Mouse (Mus musculus) ES-E14 (cell line): ENCODE measurements around the gene Zdhhc14. TPM values are rescaled to one million over a fixed set of nuclear protein-coding genes. Genes with fewer than 3 reads are reported as not detected.

Experiments
- DNase-seq: peaks from one replicate; pipeline ENCODE4 v3.0.0-alpha.2; 2013; ENCODE audit warnings: low read depth, low spot score
- H3K27ac ChIP-seq: 2 replicates; pipeline ENCODE4 v1.5.1; 2012; ENCODE audit warnings: low read depth, mild to moderate bottlenecking, low read length, moderate library complexity, mixed read lengths; ENCODE audit not compliant: poor library complexity, insufficient read depth, severe bottlenecking
- H3K36me3 ChIP-seq: 2 replicates; pipeline ENCODE4 v1.6.1; 2012; ENCODE audit warnings: mild to moderate bottlenecking, low read length, moderate library complexity, mixed read lengths; ENCODE audit not compliant: control insufficient read depth, poor library complexity, insufficient read depth, severe bottlenecking
- H3K4me1 ChIP-seq, 2 experiments: fragments of 150-350 bp in 1 of 2; sonication (generic) in 1 of 2; 2 replicates each; pipeline ENCODE4 v1.6.1; 2012; ENCODE audit warnings: low read length in 2 of 2, mild to moderate bottlenecking in 1 of 2, mixed read lengths in 1 of 2; ENCODE audit not compliant: control insufficient read depth in 2 of 2, insufficient read depth in 2 of 2, poor library complexity in 1 of 2
- H3K4me3 ChIP-seq, 2 experiments: fragments of 150-350 bp in 1 of 2; sonication (generic) in 1 of 2; 2 replicates each; pipeline ENCODE4 v1.5.1; 2012; ENCODE audit warnings: low read length in 2 of 2, low read depth in 1 of 2, mild to moderate bottlenecking in 1 of 2, mixed read lengths in 1 of 2; ENCODE audit not compliant: insufficient read depth in 1 of 2, poor library complexity in 1 of 2, severe bottlenecking in 1 of 2
- H3K9ac ChIP-seq: 2 replicates; pipeline ENCODE4 v1.6.1; 2012; ENCODE audit warnings: low read depth, mild to moderate bottlenecking, low read length, mixed read lengths; ENCODE audit not compliant: poor library complexity, insufficient read depth, severe bottlenecking
- H3K9me3 ChIP-seq: fragments of 150-350 bp; sonication (generic); 2 replicates; pipeline ENCODE4 v1.6.1; 2012; ENCODE audit warnings: low read depth, mild to moderate bottlenecking, low read length; ENCODE audit not compliant: control insufficient read depth, insufficient read depth
- CHD2 ChIP-seq: IDR thresholded peaks from 2 replicates; pipeline ENCODE4 v1.6.1; 2014; ENCODE audit warnings: mild to moderate bottlenecking, low read depth, low read length, inconsistent platforms
- HCFC1 ChIP-seq: IDR thresholded peaks from 2 replicates; pipeline ENCODE4 v1.6.1; 2012; ENCODE audit warnings: low read length, inconsistent platforms, borderline replicate concordance; ENCODE audit not compliant: insufficient read depth
- MAFK ChIP-seq: IDR thresholded peaks from 2 replicates; pipeline ENCODE4 v1.6.1; 2014; ENCODE audit warnings: mild to moderate bottlenecking, low read depth, low read length, inconsistent platforms; ENCODE audit not compliant: insufficient read depth
- ZC3H11A ChIP-seq: IDR thresholded peaks from 2 replicates; pipeline ENCODE4 v1.6.1; 2012; ENCODE audit warnings: low read depth, mild to moderate bottlenecking, inconsistent platforms, low read length, borderline replicate concordance
- ZNF384 ChIP-seq: IDR thresholded peaks from 2 replicates; pipeline ENCODE4 v1.6.1; 2012; ENCODE audit warnings: low read depth, low read length, inconsistent platforms
- in situ Hi-C, 2 experiments: fragments of 600-800 bp; cut with MboI; formaldehyde crosslinking; loops; one replicate each; pipeline ENCODE4 v1.15.1; 2025; ENCODE audit warnings: low sequenced_read_pairs in 2 of 2, inconsistent platforms in 1 of 2; ENCODE audit not compliant: unreplicated experiment in 2 of 2
- total RNA-seq: library from RNA; depleted of rRNA; stranded (reverse); fragments of 300-350 nt; gene quantifications from 2 replicates; pipeline ENCODE4 v1.2.3, GENCODE M21; 2012

Zdhhc14 gene
- total RNA-seq, 1 experiment, result 0.76 TPM

DNA sequence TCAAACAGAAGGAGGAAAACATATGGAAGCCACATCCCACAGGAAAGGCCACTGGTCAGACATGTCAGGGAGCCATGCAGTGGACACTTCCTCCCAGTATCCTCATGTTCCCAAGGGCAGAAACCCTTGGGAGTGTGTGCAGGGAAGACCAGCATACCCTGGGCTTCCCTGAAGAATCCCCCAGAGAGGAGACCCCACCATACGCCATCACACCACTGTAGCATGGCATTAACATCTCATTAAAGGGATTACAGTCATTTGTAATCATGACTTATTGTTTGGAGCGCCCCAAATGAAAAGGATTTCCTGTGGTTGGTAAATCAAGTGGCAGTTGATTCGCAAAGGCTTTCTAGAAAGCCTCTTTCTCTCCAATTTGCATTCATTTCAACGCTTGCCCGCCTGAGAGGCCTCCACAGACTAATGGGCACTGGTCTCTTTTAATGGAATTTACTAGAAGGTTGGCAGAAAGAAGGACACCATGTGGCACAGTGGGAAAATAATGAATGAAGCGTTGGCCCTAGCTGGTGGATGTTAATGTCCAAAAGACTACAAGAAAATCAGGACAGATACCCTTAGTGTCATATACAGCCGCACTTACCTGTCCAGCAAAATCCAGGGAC, 226.5 kb downstream of the Zdhhc14 start:
- DNase-seq, result no peak
- Histone ChIP-seq H3K4me1 (no peaks in the 10 kb centered on the region), H3K36me3 (no peaks in the 10 kb centered on the region), H3K9ac (no peak overlapping the region), H3K4me3 (no peak overlapping the region), H3K9me3 (no peaks in the 10 kb centered on the region), H3K27ac (no peak overlapping the region)
- TF ChIP-seq ZNF384 (no peak), CHD2 (no peak), HCFC1 (no peak), ZC3H11A (no peak), MAFK (no peak)
- in situ Hi-C loops, result no loop called here

GRCm38 (mm10) chr17:5722802-5723201, 230.4 kb downstream of the Zdhhc14 start:
- Histone ChIP-seq H3K27ac (no peak overlapping the region), H3K4me1 (no peaks in the 10 kb centered on the region), H3K36me3 (no peaks in the 10 kb centered on the region), H3K4me3 (no peak overlapping the region), H3K9me3 (no peaks in the 10 kb centered on the region), H3K9ac (no peak overlapping the region)
- TF ChIP-seq CHD2 (no peak), ZC3H11A (no peak), MAFK (no peak), ZNF384 (no peak), HCFC1 (no peak)
- in situ Hi-C loops, result loop anchor here in 1 of 2 experiments (10.0 kb wide), 1 partner anchor 288 kb away; no protein-coding TSS in a partner anchor
- DNase-seq, result no peak

DNA sequence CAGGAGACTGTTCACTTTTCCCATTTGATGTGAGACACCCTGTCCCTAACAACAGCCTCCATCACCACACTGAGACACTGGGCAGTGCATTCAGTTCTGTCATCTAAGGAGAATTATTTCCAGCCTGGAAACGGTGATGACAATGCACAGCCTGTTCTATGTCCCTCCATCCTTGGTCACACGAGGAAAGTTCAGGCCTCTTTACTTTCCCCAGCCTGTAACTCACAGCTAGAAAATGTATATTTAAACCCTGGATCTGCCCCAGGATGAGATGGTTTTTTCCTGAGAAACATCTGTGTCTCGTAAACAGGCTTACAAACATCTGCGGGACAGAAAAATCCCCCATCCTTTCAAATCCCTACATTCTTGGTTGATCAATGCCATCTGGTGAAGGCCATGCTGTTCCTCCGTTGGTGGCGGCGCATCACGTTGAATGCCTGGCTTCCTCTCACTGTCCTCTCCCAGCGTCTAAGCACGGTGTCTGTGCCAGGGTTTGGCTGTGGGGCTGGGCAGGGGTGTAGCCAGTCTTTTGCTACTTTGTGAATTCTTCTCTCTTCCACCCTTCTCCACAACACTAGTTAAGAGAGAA, 231.3 kb downstream of the Zdhhc14 start:
- Histone ChIP-seq H3K4me3 (no peak overlapping the region), H3K36me3 (no peaks in the 10 kb centered on the region), H3K9me3 (no peaks in the 10 kb centered on the region), H3K4me1 (no peaks in the 10 kb centered on the region), H3K9ac (no peak overlapping the region), H3K27ac (no peak overlapping the region)
- TF ChIP-seq HCFC1 (no peak), ZC3H11A (no peak), CHD2 (no peak), ZNF384 (no peak), MAFK (no peak)
- in situ Hi-C loops, result loop anchor here in 1 of 2 experiments (10.0 kb wide), 1 partner anchor 289 kb away; no protein-coding TSS in a partner anchor
- DNase-seq, result no peak

DNA sequence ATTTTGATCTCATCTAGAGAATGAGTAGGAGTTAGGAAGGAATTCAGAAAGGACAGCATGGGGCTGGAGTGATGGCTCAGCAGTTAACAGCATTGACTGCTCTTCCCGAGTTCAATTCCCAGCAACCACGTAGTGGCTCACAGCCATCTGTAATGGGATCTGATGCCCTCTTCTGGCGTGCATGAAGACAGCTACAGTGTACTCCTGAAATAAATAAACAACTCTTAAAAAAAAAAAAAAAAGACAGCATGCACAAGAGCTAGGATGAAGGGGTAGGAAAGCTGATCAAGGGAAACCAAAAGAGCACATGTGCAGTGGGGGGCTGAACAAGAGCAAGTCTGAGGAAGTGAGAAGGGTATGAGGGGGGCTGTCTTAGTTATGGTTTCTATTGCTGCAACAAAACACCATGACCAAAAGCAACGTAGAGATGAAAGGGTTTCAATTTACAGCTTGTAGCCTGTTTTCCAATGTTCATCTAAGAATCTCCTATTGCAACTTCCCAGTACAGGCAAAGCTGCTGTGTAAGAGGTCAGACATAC, 237.3 kb downstream of the Zdhhc14 start:
- TF ChIP-seq ZNF384 (peak; percentile 38; the same call in 1 of the 2 replicates), ZC3H11A (no peak)
- in situ Hi-C loops, result loop anchor here in 1 of 2 experiments (10.0 kb wide), 1 partner anchor 295 kb away; no protein-coding TSS in a partner anchor

More for the DNA sequence above, 237.3 kb downstream of the Zdhhc14 start:
- H3K27ac ChIP-seq, result no peak overlapping the region
- H3K9ac ChIP-seq, result no peak overlapping the region
- H3K36me3 ChIP-seq, result no peaks in the 10 kb centered on the region
- H3K4me3 ChIP-seq, result no peak overlapping the region
- no peak for DNase-seq
- H3K9me3 ChIP-seq, result no peaks in the 10 kb centered on the region
- no peaks in the 10 kb centered on the region for H3K4me1 ChIP-seq
